Mouse (Mus musculus) embryonic facial prominence, embryonic 10.5 days (tissue): ENCODE data around the gene Pdgfc. TPM values are rescaled to one million over a fixed set of nuclear protein-coding genes. Genes with fewer than 3 reads are reported as not detected.
A peak's percentile ranks its signal among the peaks of the same experiment; 100 is the strongest.

Experiments used
- DNase-seq: peaks from one replicate; pipeline ENCODE4 v3.0.0-alpha.2; 2017; ENCODE audit warnings: low spot score
- H3K27ac ChIP-seq: fragments of 300-500 bp; sonication (generic); replicated peaks from 2 replicates; pipeline ENCODE4 v1.5.1; 2016; ENCODE audit warnings: mild to moderate bottlenecking
- H3K27me3 ChIP-seq: fragments of 300-500 bp; sonication (generic); replicated peaks from 2 replicates; pipeline ENCODE4 v1.6.1; 2016; ENCODE audit warnings: low read depth, mild to moderate bottlenecking; ENCODE audit not compliant: poor library complexity, severe bottlenecking
- H3K36me3 ChIP-seq: fragments of 300-500 bp; sonication (generic); replicated peaks from 2 replicates; pipeline ENCODE4 v1.6.1; 2016; ENCODE audit warnings: mild to moderate bottlenecking, moderate library complexity
- H3K4me1 ChIP-seq: fragments of 300-500 bp; sonication (generic); 2 replicates; pipeline ENCODE4 v1.6.1; 2016
- H3K4me3 ChIP-seq: fragments of 300-500 bp; sonication (generic); 2 replicates; pipeline ENCODE4 v1.5.1; 2016; ENCODE audit warnings: mild to moderate bottlenecking, moderate library complexity
- H3K9me3 ChIP-seq: fragments of 300-500 bp; sonication (generic); 2 replicates; pipeline ENCODE4 v1.6.1; 2016; ENCODE audit warnings: mild to moderate bottlenecking
- WGBS: fragments of 180-500 bp; shearing (Covaris S2); methylation state at CpG from one replicate; pipeline ENCODE4 v1.1.7; 2016; 5-methylcytosine and 5-hydroxymethylcytosine counted together
- polyA plus RNA-seq: library from polyadenylated mRNA; unstranded; fragments of >200 nt; fragmentation: Nextera tagmentation; extraction: Ambion mirVana; gene quantifications from 2 replicates; pipeline ENCODE4 v1.2.1, GENCODE M21; 2016

The Pdgfc gene
- polyA plus RNA-seq: 38.6 and 43.3 TPM in 2 replicates

GRCm38 (mm10) chr3:81036151-81036553, at the start of gene Pdgfc:
Gene Pdgfc, plus strand, starts transcription at chr3:81036416.
- WGBS: 1% methylated on average over 17 of the region's 17 CpGs

GRCm38 (mm10) chr3:81009245-81009644, 27.0 kb upstream of the Pdgfc start:
- no peak for DNase-seq
- Histone ChIP-seq H3K9me3 (no peaks in the 10 kb centered on the region), H3K27ac (no peak overlapping the region), H3K4me3 (no peak overlapping the region), H3K4me1 (no peaks in the 10 kb centered on the region), H3K27me3 (no peaks in the 10 kb centered on the region), H3K36me3 (no peaks in the 10 kb centered on the region)
- 88% methylated on average over 3 of the region's 3 CpGs for WGBS

More at GRCm38 (mm10) chr3:81036151-81036553, at the start of gene Pdgfc:
- Histone ChIP-seq H3K9me3 (no peaks in the 10 kb centered on the region), H3K4me3 (peak within 1 kb of the TSS; percentile 85), H3K4me1 (peaks cover 40% of the 10 kb centered on the region), H3K27ac (peak within 1 kb of the TSS; percentile 96), H3K27me3 (0 out of 2 replicates have a peak, but pooled peaks cover 15% of the 10 kb centered on the region), H3K36me3 (no peaks in the 10 kb centered on the region)
- DNase-seq: no peak

- no peak overlapping the region for H3K27ac ChIP-seq
- H3K27me3 ChIP-seq: no peaks in the 10 kb centered on the region
- H3K36me3 ChIP-seq: no peaks in the 10 kb centered on the region
- no peaks in the 10 kb centered on the region for H3K4me1 ChIP-seq
- DNase-seq: no peak
- H3K4me3 ChIP-seq: no peak overlapping the region
- 86% methylated on average over 3 of the region's 3 CpGs for WGBS
- no peaks in the 10 kb centered on the region for H3K9me3 ChIP-seq
These were observed 26.3 kb upstream of the Pdgfc start for GRCm38 (mm10) chr3:81009899-81010298.

- 81% methylated on average over 5 of the region's 5 CpGs for WGBS
- no peak overlapping the region for H3K4me3 ChIP-seq
- no peaks in the 10 kb centered on the region for H3K9me3 ChIP-seq
- no peaks in the 10 kb centered on the region for H3K27me3 ChIP-seq
- no peak overlapping the region for H3K27ac ChIP-seq
- H3K36me3 ChIP-seq: no peaks in the 10 kb centered on the region
- H3K4me1 ChIP-seq: peaks cover 4% of the 10 kb centered on the region; the same call in 1 of the 2 replicates
- no peak for DNase-seq
These were observed 18.7 kb upstream of the Pdgfc start for GRCm38 (mm10) chr3:81017385-81018051.

GRCm38 (mm10) chr3:81020064-81020463, 16.2 kb upstream of the Pdgfc start:
- 63% methylated on average over 1 of the region's 1 CpGs for WGBS
- H3K4me1 ChIP-seq: peaks cover 4% of the 10 kb centered on the region; the same call in 1 of the 2 replicates
- no peak overlapping the region for H3K4me3 ChIP-seq
- H3K36me3 ChIP-seq: no peaks in the 10 kb centered on the region
- DNase-seq: no peak
- no peaks in the 10 kb centered on the region for H3K27me3 ChIP-seq
- H3K9me3 ChIP-seq: no peaks in the 10 kb centered on the region
- no peak overlapping the region for H3K27ac ChIP-seq

GRCm38 (mm10) chr3:81021783-81022182, 14.4 kb upstream of the Pdgfc start:
- no peaks in the 10 kb centered on the region for H3K9me3 ChIP-seq
- H3K4me1 ChIP-seq: peaks cover 4% of the 10 kb centered on the region; the same call in 1 of the 2 replicates
- WGBS: 83% methylated on average over 6 of the region's 6 CpGs
- no peak overlapping the region for H3K27ac ChIP-seq
- H3K4me3 ChIP-seq: no peak overlapping the region
- no peaks in the 10 kb centered on the region for H3K36me3 ChIP-seq
- DNase-seq: no peak
- H3K27me3 ChIP-seq: no peaks in the 10 kb centered on the region

- Histone ChIP-seq H3K27ac (no peak overlapping the region), H3K27me3 (no peaks in the 10 kb centered on the region), H3K4me1 (peaks cover 4% of the 10 kb centered on the region; the same call in 1 of the 2 replicates), H3K36me3 (no peaks in the 10 kb centered on the region), H3K9me3 (no peaks in the 10 kb centered on the region), H3K4me3 (no peak overlapping the region)
- WGBS: 85% methylated on average over 5 of the region's 5 CpGs
- DNase-seq: no peak
These were observed 13.9 kb upstream of the Pdgfc start for GRCm38 (mm10) chr3:81022266-81022665.

GRCm38 (mm10) chr3:81022845-81023244, 13.4 kb upstream of the Pdgfc start:
- Histone ChIP-seq H3K9me3 (no peaks in the 10 kb centered on the region), H3K36me3 (no peaks in the 10 kb centered on the region), H3K4me1 (peaks cover 4% of the 10 kb centered on the region; the same call in 1 of the 2 replicates), H3K27ac (no peak overlapping the region), H3K27me3 (no peaks in the 10 kb centered on the region), H3K4me3 (no peak overlapping the region)
- WGBS: 91% methylated on average over 1 of the region's 1 CpGs
- no peak for DNase-seq

- Histone ChIP-seq H3K4me3 (no peak overlapping the region), H3K36me3 (no peaks in the 10 kb centered on the region), H3K27me3 (no peaks in the 10 kb centered on the region), H3K4me1 (peaks cover 4% of the 10 kb centered on the region; the same call in 1 of the 2 replicates), H3K27ac (no peak overlapping the region), H3K9me3 (no peaks in the 10 kb centered on the region)
- WGBS: 87% methylated on average over 1 of the region's 1 CpGs
- no peak for DNase-seq
These were observed 12.6 kb upstream of the Pdgfc start for GRCm38 (mm10) chr3:81023568-81023967.

- WGBS: 72% methylated on average over 9 of the region's 9 CpGs
- H3K9me3 ChIP-seq: no peaks in the 10 kb centered on the region
- H3K4me1 ChIP-seq: peaks cover 7% of the 10 kb centered on the region; the same call in 1 of the 2 replicates
- DNase-seq: no peak
- no peaks in the 10 kb centered on the region for H3K27me3 ChIP-seq
- no peaks in the 10 kb centered on the region for H3K36me3 ChIP-seq
- H3K27ac ChIP-seq: no peak overlapping the region
- H3K4me3 ChIP-seq: no peak overlapping the region
These were observed 10.5 kb upstream of the Pdgfc start for GRCm38 (mm10) chr3:81025568-81026213.

GRCm38 (mm10) chr3:81028361-81028760, 7.9 kb upstream of the Pdgfc start:
- 91% methylated on average over 3 of the region's 3 CpGs for WGBS
- Histone ChIP-seq H3K4me1 (peaks cover 12% of the 10 kb centered on the region), H3K36me3 (no peaks in the 10 kb centered on the region), H3K27me3 (no peaks in the 10 kb centered on the region), H3K27ac (no peak overlapping the region), H3K4me3 (no peak overlapping the region), H3K9me3 (no peaks in the 10 kb centered on the region)
- no peak for DNase-seq

GRCm38 (mm10) chr3:81029321-81029720, 6.9 kb upstream of the Pdgfc start:
- no peak for DNase-seq
- H3K27ac ChIP-seq: no peak overlapping the region
- no peaks in the 10 kb centered on the region for H3K27me3 ChIP-seq
- 73% methylated on average over 4 of the region's 4 CpGs for WGBS
- H3K4me1 ChIP-seq: peaks cover 17% of the 10 kb centered on the region
- no peak overlapping the region for H3K4me3 ChIP-seq
- H3K9me3 ChIP-seq: no peaks in the 10 kb centered on the region
- no peaks in the 10 kb centered on the region for H3K36me3 ChIP-seq

- peaks cover 22% of the 10 kb centered on the region for H3K4me1 ChIP-seq
- 69% methylated on average over 3 of the region's 3 CpGs for WGBS
- H3K36me3 ChIP-seq: no peaks in the 10 kb centered on the region
- H3K27me3 ChIP-seq: no peaks in the 10 kb centered on the region
- no peaks in the 10 kb centered on the region for H3K9me3 ChIP-seq
- H3K4me3 ChIP-seq: no peak overlapping the region
- no peak for DNase-seq
- no peak overlapping the region for H3K27ac ChIP-seq
These were observed 6.3 kb upstream of the Pdgfc start for GRCm38 (mm10) chr3:81029909-81030308.
